8 mouse cellular contexts compared by ENCODE assay signal in genomic region chr14:74867076-74868042, GRCm38 (mm10).
DNase-seq lines count a peak whose midpoint lies in the region; ATAC-seq and TF ChIP-seq lines count a peak whose summit lies in the region.

No protein-coding gene starts in this region.

- H3K36me3 ChIP-seq in E14TG2a.4 (ENCODE audit: insufficient read depth, low read length): no peaks in the 10 kb centered on the region
- H3K36me3 ChIP-seq in heart, embryonic 11.5 days (ENCODE audit: control insufficient read depth, insufficient read depth, low read length): no peaks in the 10 kb centered on the region
- H3K36me3 ChIP-seq in liver, embryonic 13.5 days: no peaks in the 10 kb centered on the region

- 0 out of 2 replicates have a peak overlapping the region, but pooled peaks have one; percentile 3 for H3K4me3 ChIP-seq in E14TG2a.4 (replicated peaks; ENCODE audit: low read length)
- no peak overlapping the region for H3K4me3 ChIP-seq in heart, embryonic 11.5 days (ENCODE audit: low read depth, low read length)
- no peak overlapping the region for H3K4me3 ChIP-seq in liver, embryonic 13.5 days (replicated peaks)

- H3K9ac ChIP-seq in heart, embryonic 11.5 days (ENCODE audit: low read depth, low read length): peak overlapping the region; percentile 24; the same call in 1 of the 2 replicates
- no peak overlapping the region; the same call in 1 of the 2 replicates for H3K9ac ChIP-seq in liver, embryonic 13.5 days

- no peak overlapping the region; the same call in 1 of the 2 replicates for H3K4me2 ChIP-seq in heart, embryonic 11.5 days
- H3K4me2 ChIP-seq in liver, embryonic 13.5 days: peak overlapping the region; percentile 24; the same call in 1 of the 2 replicates

- no peak for TF ChIP-seq CTCF in E14TG2a.4 (conservative IDR thresholded peaks at IDR 0.05; ENCODE audit: low read length)

- peak; percentile 30 for DNase-seq in 3134 (ENCODE audit: extremely low read depth, insufficient read length, low spot score)
- DNase-seq in liver, embryonic 13.5 days: no peak
- DNase-seq in ovary, postnatal 36 days (ENCODE audit: low spot score): no peak
- DNase-seq in frontal cortex, postnatal 14 days (ENCODE audit: low spot score in 2 of 2): no peak
- no peak for DNase-seq in adrenal gland, adult 18-20 months (ENCODE audit: low spot score in 2 of 2)
- DNase-seq in cerebellum, postnatal 14 days: no peak

- no peaks in the 10 kb centered on the region for H3K27me3 ChIP-seq in E14TG2a.4 (ENCODE audit: insufficient read depth, low read length)
- H3K27me3 ChIP-seq in heart, embryonic 11.5 days (ENCODE audit: control insufficient read depth, insufficient read depth, low read length): no peaks in the 10 kb centered on the region
- no peaks in the 10 kb centered on the region for H3K27me3 ChIP-seq in liver, embryonic 13.5 days

- WGBS in heart, embryonic 11.5 days (ENCODE audit: insufficient replicate concordance): 61% methylated on average over 20 of the region's 20 CpGs
- 71% methylated on average over 20 of the region's 20 CpGs for WGBS in liver, embryonic 13.5 days (ENCODE audit: insufficient replicate concordance)

- H3K4me1 ChIP-seq in E14TG2a.4 (replicated peaks; ENCODE audit: low read depth, low read length): peaks cover 43% of the 10 kb centered on the region
- H3K4me1 ChIP-seq in heart, embryonic 11.5 days (ENCODE audit: control insufficient read depth, insufficient read depth, low read length): peaks cover 62% of the 10 kb centered on the region
- H3K4me1 ChIP-seq in liver, embryonic 13.5 days (replicated peaks): peaks cover 77% of the 10 kb centered on the region

- no peaks in the 10 kb centered on the region for H3K9me3 ChIP-seq in E14TG2a.4 (ENCODE audit: low read length)
- H3K9me3 ChIP-seq in heart, embryonic 11.5 days (replicated peaks; ENCODE audit: control insufficient read depth, low read length): no peaks in the 10 kb centered on the region
- no peaks in the 10 kb centered on the region for H3K9me3 ChIP-seq in liver, embryonic 13.5 days (replicated peaks)

- H3K27ac ChIP-seq in heart, embryonic 11.5 days (ENCODE audit: low read depth, low read length): peak overlapping the region; percentile 42; the same call in 1 of the 2 replicates
- H3K27ac ChIP-seq in liver, embryonic 13.5 days: peak overlapping the region; percentile 39

- ATAC-seq in heart, embryonic 11.5 days (replicated peaks; ENCODE audit: insufficient number of reproducible peaks, low FRiP score, low TSS enrichment): no peak
- no peak for ATAC-seq in liver, embryonic 13.5 days (ENCODE audit: low read depth)
